Mouse (Mus musculus): ENCODE results near the gene Tmem135.
A peak's percentile ranks its signal among the peaks of the same experiment; 100 is the strongest.

Gene Tmem135

GRCm38 (mm10) chr7:89404081-89404733 is at the start of gene Tmem135, which contains the start of gene Fzd4:
Gene Tmem135 (minus strand): TSS chr7:89404222.
Gene Fzd4 (plus strand): TSS chr7:89404355.
- DNase-seq (ENCODE audit: low read depth, low spot score): peak; percentile 92

DNA sequence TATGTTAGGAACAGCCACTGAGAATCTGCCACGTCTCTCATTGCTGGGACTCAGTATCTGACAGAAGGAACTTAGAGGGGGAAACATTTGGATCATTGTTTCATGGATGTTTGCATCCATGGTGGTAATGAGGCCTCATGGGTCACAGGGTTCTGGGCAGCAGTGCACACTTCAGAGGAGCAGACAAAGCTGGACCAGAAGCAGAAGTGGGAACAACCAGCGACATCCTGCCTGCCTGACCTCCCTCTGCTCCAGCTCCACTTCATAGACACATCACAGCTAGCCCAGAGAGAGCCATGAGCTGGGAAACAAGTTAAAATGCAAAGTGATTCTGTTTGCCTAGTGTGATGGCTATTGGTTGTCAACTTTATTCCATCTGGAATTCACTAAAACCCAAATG is 46.3 kb upstream of the Tmem135 start:
- DNase-seq (ENCODE audit: low read depth, low spot score): no peak

GRCm38 (mm10) chr7:89445137-89445536 is 41.1 kb upstream of the Tmem135 start:
- peak; percentile 76 for DNase-seq (ENCODE audit: low read depth, low spot score)

GRCm38 (mm10) chr7:89442242-89442641 is 38.2 kb upstream of the Tmem135 start:
- DNase-seq (ENCODE audit: low read depth, low spot score): no peak

DNA sequence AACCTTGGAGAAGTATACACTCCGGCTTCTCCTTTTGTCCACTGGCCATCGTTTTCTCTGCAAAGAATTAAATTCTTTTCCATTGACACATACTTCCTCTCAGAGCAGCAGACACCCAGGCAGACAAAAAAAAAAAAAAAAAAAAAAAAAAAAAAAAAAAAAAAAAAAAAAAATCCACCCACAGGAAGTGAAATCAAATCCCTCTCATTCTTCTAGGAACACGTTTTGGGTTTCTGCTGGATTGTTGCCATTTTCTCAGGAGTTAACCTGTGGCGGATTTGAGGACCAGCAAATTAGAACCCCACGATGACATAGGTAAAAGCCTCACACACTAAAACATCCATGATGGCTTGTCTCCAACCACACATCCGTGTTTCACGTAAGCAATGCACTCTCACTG is 37.3 kb upstream of the Tmem135 start:
- DNase-seq (ENCODE audit: low read depth, low spot score): peak; percentile 57

GRCm38 (mm10) chr7:89437589-89437988 is 33.6 kb upstream of the Tmem135 start:
- DNase-seq (ENCODE audit: low read depth, low spot score): peak; percentile 81

- DNase-seq (ENCODE audit: low read depth, low spot score): no peak
These were observed 32.4 kb upstream of the Tmem135 start for GRCm38 (mm10) chr7:89436404-89436803.

DNA sequence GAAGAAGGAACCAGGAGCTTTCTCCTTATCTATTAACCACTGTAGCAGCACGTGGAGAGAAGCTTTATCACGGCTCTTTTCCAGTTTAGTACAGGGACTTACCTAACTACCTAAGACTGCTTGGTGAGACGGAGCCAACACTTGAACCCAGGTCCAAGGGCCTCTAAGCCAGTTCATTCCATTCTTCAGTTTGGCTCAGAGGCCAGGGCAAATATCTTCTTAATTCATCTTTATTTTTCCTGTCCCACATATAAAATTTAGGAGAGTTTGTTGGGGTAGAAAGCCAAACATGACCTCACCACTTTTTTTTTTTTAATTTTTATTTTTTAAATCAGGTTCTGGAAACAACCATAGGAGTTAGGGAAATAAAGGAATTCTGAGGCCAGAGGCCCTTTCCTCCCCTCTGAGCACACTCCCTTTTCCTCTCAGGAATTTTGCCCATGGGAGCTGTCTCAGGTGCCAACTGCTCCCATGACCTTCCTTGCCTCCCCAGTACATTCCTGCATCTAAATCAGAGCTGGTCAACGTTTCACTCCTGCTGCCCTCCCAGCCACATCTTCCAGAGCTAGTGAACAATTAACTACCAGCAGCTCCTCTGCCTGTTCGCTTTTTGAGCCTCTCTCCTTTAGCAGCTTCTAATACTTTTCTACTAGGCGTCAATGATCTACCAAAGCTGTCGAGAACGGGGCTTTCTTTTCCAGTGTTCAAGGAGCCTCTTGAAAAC is 30.0 kb upstream of the Tmem135 start:
- DNase-seq (ENCODE audit: low read depth, low spot score): peak; percentile 18

DNA sequence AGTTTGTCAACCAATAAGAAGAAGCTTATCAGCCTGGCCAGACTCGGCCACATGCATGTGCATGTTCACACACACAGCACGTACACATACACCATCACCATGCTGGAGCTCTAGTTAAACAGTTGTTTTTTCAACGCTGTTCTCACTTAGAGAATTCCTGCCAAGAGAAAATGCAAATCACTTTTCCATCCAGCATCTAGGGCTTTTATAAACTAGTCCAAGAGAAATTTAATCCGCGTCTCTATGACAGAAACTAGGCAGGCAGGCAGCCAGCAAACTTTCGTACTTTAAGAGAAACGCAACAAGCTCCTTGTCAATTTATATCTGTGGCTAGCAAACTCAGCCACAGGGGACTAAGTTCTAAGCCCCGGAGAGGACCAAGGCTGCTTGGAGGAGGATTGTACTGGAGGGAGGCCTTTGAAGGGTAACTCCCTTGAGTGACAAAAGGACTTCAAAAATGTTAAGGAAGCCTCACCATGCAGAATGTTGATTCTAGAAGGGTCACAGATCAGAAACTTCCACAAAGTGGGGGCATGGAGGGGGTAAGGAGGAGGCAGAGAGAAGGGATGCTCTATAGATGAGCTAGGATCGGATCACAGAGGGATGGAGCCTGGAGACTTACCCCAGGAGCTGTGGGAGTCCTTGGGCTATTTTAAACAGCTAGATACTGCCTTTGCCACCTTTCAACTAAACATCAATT is 29.3 kb upstream of the Tmem135 start:
- DNase-seq (ENCODE audit: low read depth, low spot score): no peak

- no peak for DNase-seq (ENCODE audit: low read depth, low spot score)
These were observed 27.2 kb upstream of the Tmem135 start for GRCm38 (mm10) chr7:89431185-89431584.

GRCm38 (mm10) chr7:89429326-89429725 is 25.3 kb upstream of the Tmem135 start:
- peak; percentile 35 for DNase-seq (ENCODE audit: low read depth, low spot score)

GRCm38 (mm10) chr7:89428804-89429203 is 24.8 kb upstream of the Tmem135 start:
- DNase-seq (ENCODE audit: low read depth, low spot score): no peak

GRCm38 (mm10) chr7:89427101-89427500 is 23.1 kb upstream of the Tmem135 start:
- no peak for DNase-seq (ENCODE audit: low read depth, low spot score)

DNA sequence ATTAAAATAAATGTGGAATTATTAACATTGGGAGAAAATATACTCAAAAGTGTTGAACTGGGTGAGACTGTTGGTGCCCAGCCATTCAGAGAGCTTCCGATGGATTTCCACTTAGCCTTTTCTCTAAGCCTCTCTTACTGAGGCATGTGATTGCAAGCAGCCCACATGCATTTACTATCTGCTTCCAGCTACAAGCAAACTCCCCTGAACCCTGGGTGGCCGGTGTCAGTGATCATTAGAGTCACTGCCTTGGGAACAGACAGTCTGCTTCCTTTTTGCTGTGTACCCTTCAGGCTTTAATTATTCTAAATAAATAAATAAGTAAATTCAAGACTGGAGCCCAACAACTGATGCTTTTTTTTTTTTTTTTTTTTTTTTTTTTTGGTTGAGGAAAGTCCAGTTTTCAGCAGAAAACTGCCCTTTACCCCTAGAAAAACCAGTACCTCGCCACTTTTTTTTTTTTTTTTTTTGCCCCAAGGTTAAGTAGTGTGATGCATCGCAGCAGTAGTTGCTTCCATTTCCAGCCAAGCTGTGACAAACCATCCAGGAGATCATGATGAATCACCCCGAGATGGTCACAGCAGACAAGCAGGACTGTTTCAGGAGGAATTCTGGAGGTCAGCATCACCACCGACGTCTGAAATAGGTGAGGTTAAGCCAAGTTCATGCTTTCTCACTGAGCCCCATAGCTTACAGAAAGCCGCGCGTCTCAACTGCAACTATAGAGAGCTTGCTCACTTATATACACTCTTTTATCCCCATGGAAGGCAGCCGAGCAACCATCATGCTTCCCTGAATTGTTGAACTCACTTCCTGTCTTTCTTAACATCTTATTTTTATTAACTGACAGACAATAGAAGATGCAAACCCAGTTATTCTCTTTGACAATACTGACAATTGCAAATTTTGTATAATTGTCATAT is 22.0 kb upstream of the Tmem135 start:
- peak; percentile 58 for DNase-seq (ENCODE audit: low read depth, low spot score)

DNA sequence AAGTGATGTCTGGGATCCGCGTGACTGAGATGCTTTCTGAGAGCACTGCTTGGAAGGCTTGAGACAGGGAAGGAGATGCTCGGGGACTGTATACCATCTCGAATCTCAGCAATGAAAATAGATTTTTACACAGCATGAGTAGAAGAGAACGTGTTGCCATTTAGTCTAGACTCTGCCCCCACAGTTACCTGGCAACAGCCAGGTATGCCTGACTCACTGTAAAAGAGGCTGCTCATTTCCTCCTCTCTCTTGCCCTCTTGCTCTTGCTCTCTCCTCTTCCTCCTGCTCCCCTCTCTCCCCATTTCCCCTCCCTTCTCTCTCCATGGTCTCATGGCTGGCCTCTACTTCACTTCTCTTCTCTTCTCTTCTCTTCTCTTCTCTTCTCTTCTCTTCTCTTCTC is 20.6 kb upstream of the Tmem135 start:
- DNase-seq (ENCODE audit: low read depth, low spot score): no peak

DNA sequence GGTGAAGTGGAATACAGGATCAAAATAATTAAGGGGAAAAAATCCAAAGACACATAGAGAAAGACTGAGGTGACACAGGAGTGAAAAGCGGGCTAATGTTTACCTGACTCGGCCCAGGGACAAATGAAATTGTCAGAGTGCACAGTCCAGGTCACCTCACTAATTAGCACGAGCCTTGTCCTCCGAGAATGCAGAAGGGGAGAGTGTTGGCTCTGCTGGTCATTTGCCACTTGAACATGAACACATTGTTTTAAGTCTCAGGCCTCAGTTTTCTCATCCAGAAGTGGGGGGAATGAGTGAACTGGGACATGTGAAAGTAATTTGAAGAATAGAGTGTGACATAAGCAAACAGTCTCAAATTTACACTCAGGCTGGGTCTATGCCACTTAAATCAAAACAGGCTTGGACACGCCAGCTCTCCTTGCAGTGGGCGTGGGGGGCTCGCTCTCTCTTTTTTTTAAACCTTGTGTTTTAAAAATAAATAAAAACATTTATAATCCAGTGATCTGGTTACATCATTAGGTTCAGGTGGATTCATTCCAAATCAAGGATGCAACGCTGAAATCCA is 19.8 kb upstream of the Tmem135 start:
- no peak for DNase-seq (ENCODE audit: low read depth, low spot score)

DNA sequence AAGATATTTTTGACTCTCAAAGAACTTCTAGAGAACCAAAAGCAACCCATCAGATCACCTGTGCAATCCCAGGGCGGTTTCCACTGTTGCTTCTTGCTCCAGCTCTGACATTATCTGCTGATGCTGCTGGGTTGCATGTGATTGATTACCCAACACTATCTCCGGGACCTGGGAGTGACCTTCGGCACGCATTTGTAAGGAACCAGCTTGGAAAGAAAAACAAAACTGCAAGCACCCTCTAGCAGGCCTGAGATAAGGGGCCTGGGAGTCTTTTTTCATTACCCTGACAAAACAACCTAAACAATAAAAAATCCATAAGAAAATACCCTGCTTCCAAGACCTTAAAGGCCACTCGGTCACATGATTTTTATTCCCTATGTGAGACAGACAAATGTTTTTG is 19.2 kb upstream of the Tmem135 start:
- no peak for DNase-seq (ENCODE audit: low read depth, low spot score)

DNA sequence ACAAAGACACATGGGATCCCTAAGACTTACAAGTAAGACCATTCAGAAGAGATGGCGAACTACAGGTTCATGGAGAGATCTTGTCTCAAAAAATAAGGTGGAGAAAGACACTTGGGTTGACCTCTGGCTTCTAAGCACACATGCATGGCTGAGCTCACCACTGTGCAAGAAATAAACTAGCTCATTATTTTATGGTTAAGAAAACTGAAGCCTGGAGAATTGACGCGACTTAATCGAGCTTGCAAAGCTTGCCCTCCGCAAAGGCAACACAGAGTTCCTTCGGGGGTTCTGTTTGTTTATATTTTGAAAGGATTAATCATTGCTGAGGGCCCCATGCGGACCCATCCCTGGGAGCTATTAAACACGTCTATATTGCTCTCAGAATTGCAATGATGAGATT is 18.6 kb upstream of the Tmem135 start:
- no peak for DNase-seq (ENCODE audit: low read depth, low spot score)

- DNase-seq (ENCODE audit: low read depth, low spot score): no peak
These were observed 17.3 kb upstream of the Tmem135 start for GRCm38 (mm10) chr7:89421294-89421693.

GRCm38 (mm10) chr7:89418917-89419679 is 15.1 kb upstream of the Tmem135 start:
- DNase-seq (ENCODE audit: low read depth, low spot score): peak; percentile 56
